Mouse (Mus musculus) mammary gland, adult 2 months (tissue): ENCODE data around the gene Fgfrl1. TPM values are rescaled to one million over a fixed set of nuclear protein-coding genes. Genes with fewer than 3 reads are reported as not detected.

Experiments used
- polyA plus RNA-seq: library from polyadenylated mRNA; depleted of rRNA; stranded (reverse); fragments of >200 nt; gene quantifications from 2 replicates; pipeline ENCODE4 v1.2.3, GENCODE M21; 2012; ENCODE audit warnings: low replicate concordance; rRNA removed

The Fgfrl1 gene
- polyA plus RNA-seq = 173 and 187 TPM in 2 replicates

DNA sequence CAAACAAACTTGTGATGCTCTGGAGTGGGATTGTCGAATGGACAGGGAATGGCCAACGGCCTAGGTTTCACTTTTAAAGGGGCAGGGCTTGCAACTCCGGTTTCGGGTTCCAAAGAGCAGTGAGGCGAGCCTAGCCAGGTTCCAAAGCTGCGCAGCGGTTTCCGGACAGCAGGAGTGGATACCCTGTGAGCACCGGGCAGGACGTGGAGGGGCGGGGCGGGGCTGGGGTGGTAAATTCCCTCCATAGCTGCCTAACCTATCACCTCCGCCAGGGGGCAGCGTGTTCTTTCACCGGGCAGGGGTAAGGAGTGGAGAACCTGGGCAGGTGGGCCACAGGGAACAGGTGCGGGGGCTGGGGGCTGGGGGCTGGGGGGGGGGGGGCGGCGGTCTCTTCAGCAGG, at the start of gene Fgfrl1:
TSS of gene Fgfrl1 (plus strand) at position 112 of the 400 bp plus-strand sequence.

DNA sequence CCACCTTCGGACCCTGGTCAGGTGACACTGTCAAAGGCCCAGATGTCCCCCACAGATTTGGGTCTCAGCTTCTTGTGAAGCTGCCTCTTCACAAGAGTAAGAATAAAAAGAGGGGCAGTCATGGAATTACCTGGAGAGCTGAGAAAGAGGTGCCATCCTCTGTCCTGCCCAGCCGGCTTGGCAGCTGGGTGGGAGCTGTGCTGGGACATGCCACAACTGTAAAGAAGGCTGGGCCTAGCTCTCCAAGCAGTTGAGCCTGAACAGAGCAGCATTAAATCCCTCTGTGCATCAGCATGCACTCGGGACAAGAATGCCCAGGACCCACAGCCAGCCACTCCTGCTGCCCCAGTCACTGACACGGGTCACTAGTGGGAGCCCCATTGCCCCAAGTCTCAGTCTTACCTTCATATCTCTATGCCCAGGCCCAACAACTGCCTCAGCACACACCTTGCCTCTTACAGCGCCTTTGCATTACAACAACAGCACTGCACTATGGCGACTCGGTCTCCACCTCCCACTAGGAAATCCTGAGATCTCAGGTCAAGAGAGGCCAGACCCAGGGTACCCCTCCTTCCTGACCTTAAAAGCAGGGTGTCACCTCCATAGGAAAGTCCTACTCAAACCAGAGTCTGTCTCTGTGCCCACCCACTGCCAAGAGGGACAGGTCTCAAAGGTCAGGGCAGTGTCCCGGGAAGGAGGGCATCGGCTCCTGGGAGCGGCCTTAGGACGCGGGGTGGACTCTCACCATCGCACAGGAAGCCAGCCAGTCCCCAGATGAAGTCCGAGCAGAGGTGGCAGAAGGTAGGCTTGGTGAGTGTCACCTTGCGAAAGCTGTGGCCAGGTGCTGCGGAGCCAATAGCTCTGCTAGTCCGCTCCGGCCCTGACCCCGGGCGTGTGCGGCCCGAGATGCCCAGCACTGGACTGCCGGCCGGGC, 32.2 kb upstream of the Fgfrl1 start, which contains the start of gene Idua:
TSS of gene Idua (plus strand) at position 634 of the 934 bp plus-strand sequence.

DNA sequence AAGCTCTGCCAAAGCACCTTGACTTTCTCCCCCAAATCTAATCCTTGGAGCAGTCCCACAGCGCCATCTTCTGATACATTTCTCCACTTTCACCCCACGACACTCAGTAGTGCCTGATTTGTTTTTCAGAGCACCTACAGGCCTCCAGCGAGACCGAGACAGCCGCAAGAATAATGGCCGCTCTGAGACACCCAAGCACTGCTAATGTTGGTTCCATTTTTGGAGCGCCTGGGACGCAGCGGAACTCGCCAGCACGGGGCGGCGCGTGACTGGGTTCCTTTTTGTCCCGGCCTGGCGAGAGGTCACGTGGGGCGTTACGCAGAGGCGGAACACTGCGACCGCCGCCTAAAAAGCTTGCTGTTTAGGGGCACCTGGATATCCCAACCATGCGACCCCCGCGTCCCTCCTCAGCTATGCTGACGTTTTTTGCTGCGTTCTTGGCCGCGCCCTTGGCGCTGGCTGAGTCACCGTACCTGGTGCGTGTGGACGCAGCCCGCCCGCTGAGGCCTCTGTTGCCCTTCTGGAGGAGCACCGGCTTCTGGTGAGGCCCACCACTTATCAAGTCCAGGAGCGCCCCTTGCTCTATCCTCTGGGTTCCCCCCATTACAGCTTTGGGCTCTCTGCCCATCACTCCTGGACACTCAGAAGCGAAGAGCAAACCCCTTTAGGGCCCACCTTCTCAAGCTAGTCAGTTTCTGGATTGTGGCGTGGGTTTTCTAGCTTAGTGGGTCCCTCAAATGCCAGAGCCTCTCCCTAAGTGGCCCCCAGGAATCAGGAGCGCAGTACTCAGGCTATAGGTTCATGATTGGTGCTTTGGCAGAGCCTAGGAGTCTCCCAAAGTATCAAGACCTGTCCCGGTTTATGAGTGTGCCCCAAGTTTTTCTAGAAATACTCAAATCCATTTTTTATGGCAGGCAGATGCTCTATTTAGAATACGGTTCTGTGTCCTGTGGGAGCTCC, 22.9 kb upstream of the Fgfrl1 start, which contains the start of gene Dgkq:
TSS of gene Dgkq (minus strand) at position 696 of the 960 bp plus-strand sequence.

DNA sequence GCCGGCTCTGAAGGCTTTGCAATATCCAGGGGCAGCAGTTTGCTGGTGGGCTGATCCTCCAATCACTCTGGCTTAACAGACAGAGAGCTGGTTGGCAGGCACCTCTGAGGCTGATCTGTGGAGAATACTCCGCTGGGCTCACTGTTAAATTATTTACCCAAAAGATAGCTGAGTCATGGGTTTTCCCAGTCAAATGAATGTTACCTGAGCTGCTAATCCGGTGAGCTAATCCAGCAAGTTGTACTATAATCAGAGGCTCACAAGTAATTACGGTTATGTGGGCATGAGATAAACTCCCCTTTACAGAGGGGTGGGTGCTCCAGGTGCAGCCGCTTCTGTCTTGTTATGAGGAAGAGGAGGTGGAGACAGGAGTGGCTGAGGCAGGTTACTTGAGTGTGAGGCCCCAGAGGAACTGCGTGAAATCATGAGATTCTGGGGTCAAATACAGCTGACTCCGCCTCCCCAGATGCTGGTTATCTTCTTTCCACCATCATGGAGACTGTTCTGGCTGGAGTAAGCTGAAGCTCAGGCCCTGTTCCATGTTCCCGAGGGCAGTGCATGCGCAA, 16.8 kb upstream of the Fgfrl1 start, which contains the start of gene Slc26a1:
TSS of gene Slc26a1 (minus strand) at position 319 of the 566 bp plus-strand sequence.

Other genes starting within 250 kb of the Fgfrl1 start
- gene Mfsd7a, start 243.5 kb upstream of the Fgfrl1 start, polyA plus RNA-seq = 8.6 and 13.8 TPM in 2 replicates
- 4.6 and 11.1 TPM in 2 replicates for gene Pcgf3, start 231.2 kb upstream of the Fgfrl1 start, polyA plus RNA-seq
- 0.11 and 0.22 TPM in 2 replicates for gene Cplx1, start 142.4 kb upstream of the Fgfrl1 start, polyA plus RNA-seq
- gene Gak, start 62.6 kb upstream of the Fgfrl1 start, polyA plus RNA-seq = 81.2 and 87.3 TPM in 2 replicates
- 50.8 and 77.4 TPM in 2 replicates for gene Tmem175, start 62.6 kb upstream of the Fgfrl1 start, polyA plus RNA-seq
- gene Idua, start 32.1 kb upstream of the Fgfrl1 start, polyA plus RNA-seq = 29.9 and 32.8 TPM in 2 replicates
- gene Dgkq, start 22.7 kb upstream of the Fgfrl1 start, polyA plus RNA-seq = 21.7 and 27.2 TPM in 2 replicates
- gene Slc26a1, start 16.8 kb upstream of the Fgfrl1 start, polyA plus RNA-seq = 0.13 and 0.70 TPM in 2 replicates
- not detected in 2 replicates for gene Rnf212, start 82.6 kb downstream of the Fgfrl1 start, polyA plus RNA-seq
- gene Tmed11, start 103.0 kb downstream of the Fgfrl1 start, polyA plus RNA-seq = not detected in 2 replicates
- not detected in 2 replicates for gene Vmn2r8, start 116.5 kb downstream of the Fgfrl1 start, polyA plus RNA-seq
- not detected in 2 replicates for gene Vmn2r9, start 160.2 kb downstream of the Fgfrl1 start, polyA plus RNA-seq